Mouse (Mus musculus) kidney, adult 8-10 months (tissue): ENCODE data around the gene Dusp7.

ENCODE experiments used
- DNase-seq, 2 experiments: peaks; one replicate each; pipeline ENCODE4 v3.0.0; 2022

Gene Dusp7

DNA sequence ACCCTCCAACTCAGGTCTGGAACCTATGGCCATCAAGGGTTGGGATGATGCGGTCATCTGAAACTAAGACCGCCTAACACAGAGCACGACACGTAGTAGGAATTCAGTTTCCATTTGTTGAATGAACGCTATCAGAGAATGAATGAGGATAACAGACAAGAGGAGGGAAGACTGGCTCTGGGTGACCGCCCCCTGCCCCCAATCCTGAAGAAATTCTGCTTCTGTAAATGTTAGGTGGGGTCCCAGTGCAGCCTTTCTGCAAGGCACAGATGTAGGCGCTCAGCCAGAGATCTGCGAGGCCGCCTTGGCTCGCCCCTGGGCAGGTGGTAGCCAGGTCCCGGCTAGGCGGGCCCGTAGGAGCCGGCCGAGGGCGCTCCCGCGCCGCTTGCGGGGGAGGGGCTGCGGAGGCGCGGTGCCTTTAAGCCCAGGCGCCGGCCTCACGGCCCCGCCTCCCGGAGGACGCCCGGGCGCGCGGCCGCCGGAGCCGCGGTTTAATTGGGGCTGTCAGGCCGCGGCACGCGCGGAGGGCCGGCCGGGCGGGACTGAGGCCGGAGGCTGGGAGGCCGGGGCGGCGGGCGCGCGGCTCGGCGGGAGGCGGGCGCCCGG lies at the start of gene Dusp7:
TSS of gene Dusp7 (plus strand) at position 521 of the 606 bp plus-strand sequence.
- DNase-seq: peak; percentile 82 to 83

DNA sequence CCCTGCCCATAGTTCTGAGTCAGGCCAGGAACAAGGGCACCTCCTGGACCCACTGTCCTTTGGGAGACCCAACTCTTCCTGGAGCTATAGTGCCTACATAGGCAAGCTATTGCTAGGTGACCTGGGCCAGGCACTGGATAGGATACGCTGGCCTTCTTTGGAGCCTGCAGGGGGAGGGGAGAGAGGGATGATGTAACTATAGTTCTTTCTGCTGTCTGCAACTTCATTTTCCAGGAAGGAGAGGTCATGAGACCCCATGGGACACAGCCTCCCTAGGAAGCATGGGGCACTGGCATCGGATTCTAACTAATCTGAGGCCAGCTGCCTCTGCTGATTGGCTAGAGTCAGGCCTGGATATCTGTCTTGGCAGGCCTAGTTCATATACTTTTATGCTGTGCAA lies 49.3 kb upstream of the Dusp7 start:
- no peak for DNase-seq

DNA sequence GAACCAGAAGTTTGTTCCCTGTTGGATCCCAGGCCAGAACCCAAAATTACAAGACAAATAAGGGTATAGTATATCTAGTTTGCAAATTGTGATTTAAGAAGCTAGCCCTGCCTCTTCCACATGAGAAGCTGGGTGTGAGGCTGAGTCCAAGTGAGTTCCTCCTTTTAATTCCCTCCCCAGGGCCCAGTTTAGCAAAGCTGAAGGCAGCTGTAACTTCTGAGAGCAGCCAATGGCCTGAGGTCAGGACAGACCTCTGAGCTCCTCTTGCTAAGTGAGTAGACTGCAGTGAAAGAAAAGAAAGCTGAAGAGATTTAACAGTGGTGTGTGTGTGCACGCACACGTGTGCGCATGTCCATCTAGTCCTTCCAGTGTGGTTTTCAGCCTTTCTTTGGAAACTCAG lies 45.9 kb upstream of the Dusp7 start:
- no peak for DNase-seq

DNA sequence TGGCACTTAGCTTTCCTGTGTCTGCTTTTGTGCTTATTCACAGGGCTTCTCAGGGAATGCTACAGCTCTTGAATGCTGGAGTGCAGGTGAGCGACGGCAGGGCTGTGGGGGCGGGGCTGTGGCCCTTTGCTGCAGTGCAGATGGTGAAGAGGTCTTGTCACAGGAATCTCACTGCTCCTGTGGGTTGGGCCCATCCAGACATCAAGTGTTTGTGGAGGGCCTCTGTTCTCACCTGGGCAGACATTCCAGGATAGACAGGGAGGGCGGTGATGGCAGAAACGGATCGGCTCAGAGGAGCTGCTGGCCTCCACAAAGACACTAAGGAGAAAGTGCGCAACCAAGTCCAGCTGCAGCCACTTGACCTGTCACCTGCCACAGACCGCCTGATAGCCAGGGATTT lies 42.2 kb upstream of the Dusp7 start:
- DNase-seq: no peak

DNA sequence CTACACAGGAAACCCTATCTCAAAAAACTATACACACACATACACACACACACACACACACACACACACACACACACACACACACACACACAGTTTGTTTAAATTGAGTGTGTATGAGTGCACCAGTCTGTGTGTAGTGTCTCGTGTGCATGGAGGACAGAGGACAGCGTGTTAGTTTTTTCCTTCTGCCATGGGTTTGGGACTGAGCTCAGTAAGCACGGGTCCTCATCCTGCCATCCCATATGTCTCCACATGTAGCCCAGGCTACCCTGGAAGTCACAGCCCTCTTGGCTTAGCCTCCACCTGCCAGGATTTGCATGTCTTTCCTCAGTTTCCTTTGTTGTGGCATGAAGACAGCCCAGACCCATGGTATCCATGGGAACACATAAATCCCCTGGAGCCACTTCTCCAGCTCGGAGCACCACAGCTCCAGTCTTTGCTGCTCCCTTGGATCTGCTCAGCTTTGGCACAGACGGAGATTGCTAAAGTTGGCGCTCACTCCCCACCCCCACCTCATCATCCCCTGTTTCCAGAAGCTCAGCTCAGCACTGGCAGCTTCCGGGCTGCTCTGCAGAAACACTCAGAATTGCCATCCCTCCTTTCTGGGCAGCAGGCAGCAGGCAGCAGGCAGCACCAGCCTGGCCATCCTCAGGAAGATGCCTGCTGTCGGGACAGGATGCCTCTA lies 41.2 kb upstream of the Dusp7 start:
- DNase-seq: no peak

DNA sequence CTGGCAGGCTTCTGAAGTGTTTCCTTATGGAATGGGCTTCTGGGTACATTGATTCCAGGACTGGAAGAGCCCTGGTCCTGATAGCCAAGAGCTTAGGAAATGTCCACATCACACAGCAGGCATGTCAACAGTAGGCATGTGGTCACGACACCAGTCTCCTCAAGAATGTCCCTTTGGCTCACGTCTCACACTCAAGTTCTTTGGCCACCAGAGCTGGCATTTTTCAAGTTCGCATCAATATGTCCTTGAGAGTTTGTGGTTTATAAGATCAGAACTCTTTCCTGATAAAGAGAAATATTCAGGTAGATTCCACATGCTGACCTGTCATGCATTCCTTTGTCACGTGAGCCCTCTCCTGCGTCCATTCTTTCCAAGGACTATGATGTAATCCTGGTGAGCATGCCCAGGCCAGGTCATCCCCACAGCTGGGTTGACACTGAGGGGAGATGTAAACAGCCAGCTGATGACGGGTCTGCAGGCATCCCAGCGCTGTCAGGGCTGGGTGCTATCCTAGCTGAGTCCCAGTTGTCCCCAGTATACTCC lies 40.3 kb upstream of the Dusp7 start:
- no peak for DNase-seq

DNA sequence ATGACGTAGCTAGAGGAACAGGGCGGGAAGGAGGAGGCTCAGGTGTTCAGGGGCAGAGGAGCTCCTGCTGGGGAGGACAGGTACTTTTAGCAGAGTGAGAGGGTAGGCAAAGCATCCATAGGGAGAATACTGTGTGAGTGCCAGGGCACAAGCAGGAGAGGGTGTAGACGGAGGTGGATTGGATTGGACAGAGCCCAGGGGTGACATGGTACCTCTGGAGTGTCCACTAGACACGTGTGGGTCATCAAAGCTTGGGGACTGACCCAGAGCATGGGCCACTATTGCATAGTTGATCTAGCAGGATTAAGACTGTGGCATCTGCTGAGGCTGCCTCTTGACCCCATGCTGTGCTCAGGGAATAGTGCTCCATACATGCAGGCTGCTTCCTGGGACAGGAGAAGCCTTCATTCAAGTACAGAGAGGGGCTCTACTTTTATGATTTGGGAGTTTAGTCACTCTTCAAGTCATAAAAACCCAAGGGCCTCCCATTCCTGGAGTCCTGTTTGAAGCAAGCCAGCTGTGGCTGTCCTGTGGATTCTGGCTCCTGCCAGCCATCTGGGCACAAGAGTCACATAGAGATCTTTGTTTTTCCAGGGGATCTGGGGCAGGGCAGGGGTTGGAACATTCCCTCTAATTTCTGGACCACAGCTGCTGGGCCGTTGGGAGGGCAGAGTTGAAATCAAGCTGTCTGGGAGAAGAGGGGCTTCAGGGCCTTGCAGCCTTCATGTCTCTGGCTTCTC lies 39.5 kb upstream of the Dusp7 start:
- no peak for DNase-seq

DNA sequence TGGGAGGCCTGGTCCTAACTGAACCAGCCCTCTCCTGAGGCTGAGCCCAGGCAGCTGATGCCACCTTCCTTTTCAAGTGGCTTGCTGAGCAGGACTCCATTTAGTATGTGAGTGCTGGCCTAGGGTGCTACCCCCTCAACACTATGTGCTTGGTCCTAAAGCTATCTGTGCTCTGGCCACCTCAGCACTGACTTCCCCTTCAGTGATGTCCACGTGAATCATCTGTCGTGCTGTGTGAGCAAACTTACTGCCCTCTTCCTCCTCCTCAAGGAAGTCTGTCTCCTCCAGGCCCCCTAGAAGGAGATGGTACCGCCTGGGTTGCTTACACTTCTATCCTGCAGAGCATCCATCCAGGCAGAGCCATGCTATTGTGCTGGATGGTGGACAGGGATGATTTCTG lies 35.7 kb upstream of the Dusp7 start:
- no peak for DNase-seq

DNA sequence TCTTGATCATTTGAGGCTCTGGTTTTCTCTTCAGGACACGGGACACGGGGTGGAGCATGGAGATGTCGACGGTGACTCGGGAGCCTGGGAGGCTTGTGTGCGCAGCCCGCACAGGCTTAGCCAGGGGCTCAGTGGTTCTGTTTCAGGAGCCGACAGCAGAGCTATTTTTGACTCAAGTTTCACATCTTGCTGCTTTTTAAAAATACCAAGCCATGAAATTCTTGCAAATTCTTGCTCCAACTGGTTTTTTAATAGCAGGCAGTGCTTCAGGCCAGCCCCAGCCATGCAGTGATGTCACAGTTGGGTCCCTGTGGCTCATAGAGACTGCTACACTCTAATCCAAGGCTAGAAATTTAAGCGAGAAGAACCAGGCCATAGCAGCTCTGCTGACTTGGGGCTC lies 30.8 kb upstream of the Dusp7 start:
- DNase-seq: no peak

DNA sequence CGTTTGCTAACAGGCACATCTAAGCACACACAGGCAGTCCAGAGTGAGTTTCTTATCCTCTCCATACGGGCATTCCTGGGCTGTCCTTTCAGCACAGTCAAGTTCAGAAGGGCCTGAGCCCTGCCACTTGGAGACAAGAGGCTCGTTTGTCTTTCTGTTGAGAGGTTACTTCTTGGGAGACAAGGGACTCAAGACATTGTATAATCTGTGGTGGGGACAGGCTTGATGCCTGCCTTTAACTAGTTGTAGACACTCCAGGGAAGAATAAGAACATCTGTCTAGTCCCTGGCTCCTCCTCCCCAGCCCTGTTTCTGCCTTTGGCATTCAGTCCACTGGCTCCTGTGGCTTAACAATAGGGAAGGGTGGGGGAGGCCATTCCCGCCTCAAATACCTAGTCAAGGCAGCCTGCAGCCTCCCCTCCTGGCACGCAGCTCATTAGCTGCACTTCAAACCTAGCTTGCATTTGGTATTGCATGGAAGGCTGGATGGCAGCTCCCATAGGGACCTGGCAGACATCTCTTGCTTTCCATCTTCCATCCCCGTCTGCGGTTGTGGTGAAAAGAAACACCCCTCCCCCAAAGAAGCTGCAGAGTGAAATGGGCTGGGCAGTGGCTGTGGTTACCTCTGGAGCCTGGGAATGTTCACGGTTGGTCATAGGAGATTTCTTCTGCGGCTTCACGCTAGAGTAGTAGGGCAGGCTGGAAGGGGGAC lies 29.8 kb upstream of the Dusp7 start:
- no peak for DNase-seq

DNA sequence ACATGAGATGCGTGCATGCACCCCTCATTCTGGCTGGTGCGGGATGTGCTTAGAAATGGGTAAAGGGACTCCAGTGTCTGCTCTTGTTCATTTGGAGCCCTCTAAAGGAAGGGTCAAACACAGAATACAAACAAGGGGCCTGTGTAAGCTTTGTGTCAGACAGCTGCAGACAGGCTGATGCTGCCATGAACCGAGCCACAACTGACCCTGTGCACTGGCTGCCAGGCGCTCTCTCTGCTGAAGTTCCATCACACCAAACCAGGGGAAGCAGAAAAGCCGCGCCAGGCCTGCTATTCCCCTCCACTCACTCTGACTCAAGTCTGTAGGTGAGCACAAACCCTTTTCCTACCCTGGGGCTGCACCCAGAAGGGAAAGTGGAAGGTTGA lies 29.3 kb upstream of the Dusp7 start:
- no peak for DNase-seq

DNA sequence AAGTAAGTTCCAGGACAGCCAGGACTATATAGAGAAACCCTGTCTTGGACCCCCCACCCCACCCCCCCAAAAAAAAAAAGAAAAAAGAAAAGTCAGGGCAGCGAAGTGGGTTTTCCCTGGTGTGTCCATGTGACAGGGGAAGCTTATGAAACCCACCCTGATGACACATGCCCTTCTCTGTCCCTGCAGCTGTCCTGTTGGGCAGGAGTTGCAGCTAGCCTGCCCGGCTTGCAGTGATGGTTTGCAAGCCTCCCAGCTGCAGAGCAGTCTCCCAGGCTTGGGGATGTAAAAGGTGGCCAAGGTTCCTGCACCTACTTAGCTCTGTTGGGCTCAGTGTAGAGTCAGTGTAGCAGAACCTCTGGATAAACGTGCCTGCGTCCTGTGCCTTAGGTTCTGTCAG lies 28.7 kb upstream of the Dusp7 start:
- DNase-seq: no peak

DNA sequence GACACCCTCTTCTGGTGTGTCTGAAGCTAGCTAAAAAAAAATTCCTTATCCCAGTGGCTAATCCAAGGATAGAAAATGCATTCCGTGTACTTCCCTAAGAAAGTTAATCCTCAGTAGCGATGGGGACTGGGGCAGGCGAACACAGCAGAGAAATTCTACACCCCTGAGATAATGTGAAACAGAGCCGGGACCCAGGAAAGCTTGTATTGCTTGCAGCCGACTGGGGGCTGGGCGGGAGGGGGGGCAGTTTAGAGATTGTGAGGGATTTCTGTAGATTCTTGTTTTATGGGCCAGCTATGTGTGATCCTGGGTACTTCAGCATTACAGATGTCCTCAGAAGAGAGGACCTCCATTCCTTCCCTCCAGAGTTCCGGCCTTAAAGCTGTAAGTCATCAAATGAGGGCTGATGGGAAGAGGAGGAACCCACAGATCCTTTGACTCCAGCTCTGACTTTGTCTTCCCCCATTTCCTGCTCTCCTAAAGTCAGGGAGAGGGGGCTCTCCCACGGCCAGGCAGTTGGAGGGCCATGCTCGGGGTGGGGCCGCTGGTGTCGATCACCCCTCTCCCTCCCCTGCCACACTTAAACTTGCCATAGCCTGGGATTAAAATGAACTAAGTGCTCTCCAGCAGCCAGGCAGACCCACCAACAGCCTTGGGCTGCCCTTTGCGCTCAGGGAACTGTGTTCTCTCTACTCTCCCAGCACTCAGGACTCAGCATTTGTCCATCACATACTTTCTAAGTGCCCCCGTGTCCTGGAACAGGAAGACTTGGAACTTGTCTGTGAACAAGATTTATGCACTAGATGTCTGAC lies 27.7 kb upstream of the Dusp7 start:
- no peak for DNase-seq

DNA sequence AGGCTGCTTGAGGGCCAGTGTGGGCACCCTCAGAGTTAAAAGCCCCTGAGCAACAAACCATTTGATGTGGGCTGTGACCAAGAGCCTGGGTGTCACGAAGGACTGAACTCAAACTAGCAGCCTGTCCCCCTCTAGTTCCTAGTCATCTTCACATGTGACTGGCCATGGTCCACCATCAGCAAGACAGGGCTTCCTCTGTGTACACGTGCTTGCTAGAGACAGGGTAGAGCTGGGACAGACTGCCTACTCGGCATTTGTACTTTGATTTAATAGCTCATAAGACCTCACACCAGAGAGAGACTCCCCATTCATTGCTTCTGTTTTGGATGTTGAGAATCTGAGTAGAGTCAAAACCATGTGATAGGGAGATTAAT lies 27.1 kb upstream of the Dusp7 start:
- peak; percentile 29 to 36 for DNase-seq

DNA sequence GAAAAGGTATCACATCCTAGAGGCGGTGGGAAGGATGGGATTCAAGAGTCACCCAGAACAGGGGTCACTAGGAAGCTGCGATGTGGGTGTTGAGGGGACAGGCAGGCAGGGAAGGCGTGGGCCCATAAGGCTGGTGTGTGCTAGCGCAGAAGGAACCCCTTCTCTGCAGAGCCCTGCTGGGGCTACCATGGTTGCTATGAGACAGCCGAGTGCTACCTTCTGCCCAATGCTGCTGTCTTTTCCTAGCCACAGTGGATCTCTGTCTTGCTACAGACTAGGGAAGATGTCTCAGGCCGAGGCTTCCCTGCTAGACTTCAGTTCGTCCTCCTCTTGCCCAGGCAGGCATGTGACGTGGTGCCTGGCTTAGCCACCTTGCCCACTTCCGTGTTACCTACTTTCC lies 25.9 kb upstream of the Dusp7 start:
- no peak for DNase-seq

DNA sequence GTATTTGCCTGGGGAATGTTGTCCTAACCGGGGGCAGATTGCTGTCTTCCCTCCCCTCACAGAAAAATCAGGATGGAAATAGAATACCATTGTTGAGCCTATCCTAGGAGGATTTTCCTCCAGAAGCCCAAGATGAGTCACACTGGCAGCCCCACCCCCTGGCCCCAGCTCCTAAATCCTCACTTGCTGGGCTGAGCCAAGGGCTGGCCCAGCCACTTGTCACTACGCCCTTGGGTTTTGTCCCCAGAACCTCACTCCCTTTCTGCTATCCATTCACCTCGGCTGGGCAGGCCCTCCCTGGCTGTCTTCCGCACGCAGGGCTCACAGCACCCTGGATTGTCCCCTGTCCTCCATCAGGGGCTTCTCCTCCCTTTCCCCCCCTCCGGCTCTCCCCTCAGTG lies 23.3 kb upstream of the Dusp7 start:
- peak in 1 of 2 experiments; percentile 29 for DNase-seq

DNA sequence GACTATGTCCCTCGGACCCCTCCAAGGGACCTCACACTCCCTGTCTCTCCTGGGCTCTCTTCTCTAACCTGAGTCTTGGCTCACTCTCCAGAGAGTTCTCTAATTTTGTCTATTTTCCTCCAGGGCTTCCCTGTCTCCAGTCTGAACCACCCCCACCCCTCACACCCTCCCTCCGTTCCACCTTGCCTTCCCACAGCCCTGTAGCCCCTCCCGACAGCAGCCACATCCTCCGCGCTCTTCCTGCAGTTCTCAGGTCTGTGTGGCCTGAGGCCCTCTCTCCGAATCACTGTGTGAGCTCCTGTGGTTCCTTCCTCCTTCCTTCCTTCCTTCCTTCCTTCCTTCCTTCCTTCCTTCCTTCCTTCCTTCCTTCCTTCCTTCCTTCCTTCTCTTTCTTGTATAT lies 22.8 kb upstream of the Dusp7 start:
- no peak for DNase-seq

DNA sequence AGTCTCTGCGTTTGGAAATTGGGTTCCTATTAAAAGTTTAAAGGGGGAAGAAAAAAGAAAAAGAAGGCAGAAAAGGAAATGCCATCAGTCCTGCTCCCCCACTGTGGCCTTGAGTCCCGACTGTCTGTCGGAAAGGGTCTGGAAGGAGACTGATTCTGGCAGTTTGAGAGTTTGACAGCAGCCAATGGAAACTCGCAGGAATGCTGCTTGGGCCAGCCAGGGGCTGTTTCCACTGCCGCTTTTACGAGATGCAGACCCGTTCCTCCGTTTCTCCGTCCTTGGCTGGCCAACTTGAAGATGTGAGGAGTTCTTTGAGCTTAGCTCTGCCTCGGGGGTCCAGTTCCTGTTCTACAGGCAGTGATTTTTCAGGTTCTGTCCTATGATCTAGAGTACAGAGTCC lies 20.2 kb upstream of the Dusp7 start:
- no peak for DNase-seq

DNA sequence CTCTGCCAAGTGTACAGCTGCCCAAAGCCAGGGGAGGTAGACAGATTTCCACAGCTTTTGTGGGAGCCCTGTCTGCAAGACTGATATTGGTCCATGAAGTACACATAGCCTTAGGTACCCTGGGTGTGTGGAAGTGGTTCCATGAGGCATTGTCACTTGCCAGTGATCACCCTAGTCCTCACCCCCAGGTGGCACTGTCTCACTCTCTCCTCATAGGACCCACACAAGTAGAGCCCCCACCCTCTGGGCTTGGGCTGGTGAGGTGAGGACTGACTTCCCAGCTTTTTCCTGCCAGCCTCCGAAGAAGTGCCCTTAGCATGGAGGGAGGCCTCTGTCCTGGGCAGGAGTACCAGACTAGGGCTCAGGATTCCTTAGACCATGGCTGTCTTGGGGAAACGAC lies 19.4 kb upstream of the Dusp7 start:
- DNase-seq: peak in 1 of 2 experiments; percentile 55

DNA sequence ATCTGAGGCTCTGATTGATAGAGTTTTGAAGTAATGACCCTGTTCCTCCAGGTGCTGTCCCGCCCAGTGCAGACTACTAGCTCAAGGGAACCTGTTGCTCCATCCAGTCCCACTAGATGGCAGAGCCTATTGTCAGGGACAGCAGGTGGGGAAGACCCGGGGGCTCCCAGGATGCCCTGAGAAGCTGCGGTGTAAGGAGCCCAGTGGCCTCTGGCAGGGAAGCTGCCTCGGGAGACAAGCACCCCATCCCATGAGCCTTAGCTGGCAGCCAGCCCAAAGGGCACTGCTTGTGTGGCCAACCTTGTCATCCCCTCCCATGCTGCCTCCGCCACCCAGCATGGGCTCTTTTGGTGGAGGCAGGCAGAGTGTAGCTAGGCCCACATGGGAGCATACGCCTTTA lies 17.3 kb upstream of the Dusp7 start:
- DNase-seq: peak in 1 of 2 experiments; percentile 23

DNA sequence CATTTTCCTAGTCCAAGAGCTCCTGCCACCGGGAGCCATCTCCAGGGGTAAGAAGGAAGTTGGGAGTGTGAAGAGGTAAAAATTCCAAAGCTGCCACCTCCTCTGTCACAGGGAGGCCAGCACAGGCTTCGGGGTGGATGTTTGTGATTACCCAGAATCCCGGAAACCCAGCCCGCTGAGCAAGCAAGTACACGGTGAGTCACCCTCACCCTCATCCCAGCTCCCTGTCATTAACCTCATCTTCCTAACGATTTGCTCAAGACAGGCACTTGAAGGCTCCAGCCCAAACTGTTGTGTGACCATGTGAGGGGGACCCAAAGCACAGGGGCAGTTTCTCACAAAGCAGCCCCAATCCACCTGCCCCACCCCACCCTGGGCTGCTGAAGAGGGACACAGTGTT lies 14.7 kb upstream of the Dusp7 start:
- no peak for DNase-seq

DNA sequence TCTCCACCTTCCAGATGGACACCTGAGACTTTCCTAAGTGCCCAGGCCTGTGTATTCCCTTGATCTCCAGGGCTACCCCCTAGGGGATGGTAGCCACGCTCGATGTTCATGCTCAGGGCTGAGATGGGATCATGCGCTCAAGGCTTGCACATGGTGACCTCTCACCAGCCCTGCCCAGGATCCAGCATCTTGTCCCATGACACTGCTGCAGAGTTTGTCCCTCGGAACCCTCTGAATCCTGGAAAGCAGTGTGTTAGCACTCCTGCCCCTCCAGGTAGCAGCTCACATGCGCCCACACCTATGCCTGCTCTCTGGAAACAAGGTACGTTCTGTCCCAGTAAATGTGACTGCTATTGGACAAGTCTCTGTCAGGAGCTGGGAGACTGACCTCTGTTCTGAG lies 13.6 kb upstream of the Dusp7 start:
- no peak for DNase-seq
